Mouse (Mus musculus) frontal cortex, postnatal 14 days (tissue): ENCODE measurements at regions not wholly inside any gene's neighbourhood (a gene's known extent, or its start where the extent isn't known, plus 50 kb on each side); places are given as distances from the start of the nearest gene placed in this dataset.
"Not testable (repeated sequence)": the region's sequence is repeated elsewhere in the genome, so short reads cannot be mapped to it uniquely, and the experiment has no call there.

Experiments used
- DNase-seq, 2 experiments: peaks; one replicate each; pipeline ENCODE4 v3.0.0; 2022; ENCODE audit warnings: low spot score in 2 of 2

DNA sequence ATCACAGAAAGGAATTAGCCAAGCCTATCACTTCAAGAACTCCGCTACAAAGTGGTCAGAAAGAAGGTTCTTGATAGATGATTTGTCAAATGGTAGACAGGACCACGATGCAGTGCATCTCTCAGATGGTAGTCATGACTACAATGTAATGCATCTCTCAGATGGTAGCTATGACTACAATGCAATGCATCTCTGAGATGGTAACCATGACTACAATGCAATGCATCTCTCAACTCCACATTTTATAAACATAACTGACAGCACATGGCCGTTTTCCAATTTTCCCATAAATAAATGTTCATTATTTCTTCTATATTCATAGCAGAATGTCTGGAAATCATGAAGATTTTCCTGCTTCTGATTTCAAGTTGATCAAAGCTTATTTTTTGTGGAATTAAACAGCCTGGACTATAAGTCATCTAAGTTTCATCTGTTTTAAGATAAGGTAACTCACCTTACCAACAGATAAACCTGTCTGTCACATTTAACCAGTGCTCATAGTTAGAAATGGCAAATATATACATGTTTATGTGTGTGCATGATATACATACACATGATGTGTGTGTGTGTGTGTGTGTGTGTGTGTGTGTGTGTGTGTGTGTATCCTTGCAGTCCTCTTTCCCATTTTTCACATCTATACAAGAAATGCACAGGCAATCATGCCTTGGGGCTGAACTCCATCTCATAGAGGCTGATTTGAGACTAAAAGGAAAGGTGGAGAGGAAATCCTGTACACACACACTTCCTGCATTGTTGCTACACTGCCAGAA is 122.4 kb downstream of the Phf3 start:
- DNase-seq, result no peak

- DNase-seq, result no peak
Measured at GRCm38 (mm10) chr1:30741955-30742354, 131.8 kb downstream of the Phf3 start.

- DNase-seq, result peak; percentile 35 to 63
Measured at GRCm38 (mm10) chr1:30740831-30741230, 132.9 kb downstream of the Phf3 start.

- DNase-seq, result no peak
Measured at GRCm38 (mm10) chr1:30721519-30721918, 152.2 kb downstream of the Phf3 start.

- no peak for DNase-seq
Measured at GRCm38 (mm10) chr1:30720829-30721228, 152.9 kb downstream of the Phf3 start.

DNA sequence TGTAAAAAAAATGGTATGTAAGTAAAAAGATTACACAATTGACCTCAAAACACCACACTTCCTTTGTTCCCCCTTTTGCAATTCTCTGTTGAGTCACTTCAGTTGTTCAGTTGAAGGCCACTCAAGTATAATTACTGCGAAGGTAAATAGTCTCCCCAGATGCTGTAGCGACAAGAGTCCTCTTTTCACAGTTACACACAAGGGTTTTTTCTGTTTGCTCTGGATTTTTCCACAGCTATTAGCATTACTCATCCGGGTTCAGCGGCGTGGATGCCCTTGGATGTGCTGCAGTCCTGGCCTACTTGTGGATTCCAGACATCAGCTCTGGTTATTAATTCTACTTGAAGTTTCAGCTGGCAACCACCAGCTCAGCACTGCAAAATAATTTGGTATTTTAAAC is 155.1 kb downstream of the Phf3 start:
- DNase-seq, result no peak

GRCm38 (mm10) chr1:30716346-30716745 is 157.4 kb downstream of the Phf3 start:
- DNase-seq, result no peak

- DNase-seq, result no peak
Measured at GRCm38 (mm10) chr1:30701116-30701515, 172.6 kb downstream of the Phf3 start.

DNA sequence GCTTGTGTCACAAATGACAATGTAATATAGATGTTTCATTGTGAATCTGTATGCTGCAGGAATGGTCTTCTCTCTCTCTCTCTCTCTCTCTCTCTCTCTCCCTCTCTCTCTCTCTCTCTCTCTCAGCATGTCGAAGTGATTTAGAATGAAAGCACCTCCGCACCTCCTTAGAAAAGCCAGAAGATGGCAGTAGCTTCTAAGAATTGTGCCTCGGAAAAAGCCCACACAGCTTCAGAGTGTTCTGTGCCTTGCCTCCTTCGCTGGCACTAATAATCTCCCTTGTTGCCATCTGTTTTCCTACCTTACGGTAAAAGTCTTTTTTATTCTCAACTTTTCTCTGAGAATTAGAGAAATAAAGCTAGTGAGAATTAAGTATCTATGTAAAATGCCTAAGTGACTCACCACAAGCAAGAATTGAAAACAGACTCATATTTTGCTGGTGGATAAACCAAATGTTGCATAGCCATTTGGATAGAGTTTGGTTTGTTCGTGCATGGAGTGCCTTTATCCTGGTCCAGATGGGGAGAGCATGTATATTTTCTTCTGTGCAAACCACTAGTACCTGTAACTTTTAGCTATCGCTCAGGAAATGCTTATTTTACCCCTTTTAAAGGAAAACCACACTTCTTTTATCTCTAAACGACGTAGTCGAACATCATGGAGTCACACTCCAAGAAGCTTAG is 173.2 kb downstream of the Phf3 start:
- DNase-seq, result no peak

DNA sequence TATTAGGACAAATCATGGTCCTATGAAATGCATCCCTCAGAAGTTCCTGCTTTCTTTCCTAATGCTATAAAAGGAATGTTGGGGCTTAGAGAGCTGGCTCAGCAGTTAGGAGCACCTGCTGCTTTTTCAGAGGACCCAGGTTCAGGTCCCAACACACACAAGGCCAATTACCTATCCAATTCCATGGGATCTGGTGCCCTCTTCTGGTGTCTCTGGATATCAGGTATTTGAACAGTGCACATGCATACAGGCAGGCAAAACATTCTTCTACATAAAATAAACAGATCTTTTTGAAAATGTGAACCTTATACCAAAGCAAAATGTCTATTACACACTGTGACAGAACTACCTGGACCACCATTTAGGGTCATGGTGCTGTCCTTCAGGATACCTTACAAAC is 177.4 kb downstream of the Phf3 start:
- DNase-seq, result no peak

DNA sequence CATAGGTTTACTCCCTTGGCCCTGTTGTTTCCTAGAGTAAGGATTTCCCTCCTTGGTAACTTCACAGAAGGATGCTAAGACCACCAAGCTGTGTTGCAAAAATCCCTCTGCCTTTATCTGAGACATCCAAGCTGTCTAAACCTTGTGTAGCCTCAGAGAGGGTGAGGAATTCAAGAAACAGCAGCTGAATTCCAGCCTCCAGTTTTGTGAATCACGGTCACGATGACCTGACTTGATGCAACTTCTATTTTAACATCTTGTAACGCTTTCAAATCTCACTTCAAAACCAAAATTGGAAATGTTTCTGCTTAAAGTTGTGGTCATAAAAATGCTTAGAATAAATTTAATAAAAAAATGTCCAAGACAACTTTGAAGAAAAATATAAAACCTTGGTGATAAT is 188.4 kb downstream of the Phf3 start:
- no peak for DNase-seq

GRCm38 (mm10) chr1:30683889-30684288 is 189.8 kb downstream of the Phf3 start:
- no peak for DNase-seq

GRCm38 (mm10) chr1:30639807-30640206 is 233.9 kb downstream of the Phf3 start:
- DNase-seq, result no peak

DNA sequence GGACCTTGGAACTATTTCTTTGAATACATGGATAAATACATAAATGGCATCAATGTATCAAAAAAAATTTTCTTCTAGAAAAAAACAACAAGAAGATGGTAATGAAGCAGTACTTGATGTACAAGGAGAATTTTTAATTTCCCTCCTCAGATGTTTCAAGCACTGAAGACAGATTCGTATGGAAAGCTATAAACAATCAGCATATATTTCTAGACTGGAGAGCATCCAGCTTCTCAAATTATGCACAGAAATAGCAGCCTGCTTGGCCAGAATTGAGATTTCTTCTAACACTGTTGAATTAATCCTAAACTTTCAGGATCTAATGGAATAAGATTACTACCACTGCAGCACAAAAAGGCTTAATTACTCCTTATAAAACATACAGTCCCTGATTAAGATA is 241.0 kb downstream of the Phf3 start:
- no peak for DNase-seq

- not testable (repeated sequence) for DNase-seq
Measured at GRCm38 (mm10) chr1:30627796-30628195, 245.9 kb downstream of the Phf3 start.

- no peak for DNase-seq
Measured at GRCm38 (mm10) chr1:30595122-30595730, 278.5 kb downstream of the Phf3 start.

GRCm38 (mm10) chr1:30594036-30594435 is 279.7 kb downstream of the Phf3 start:
- DNase-seq, result no peak

GRCm38 (mm10) chr1:30590721-30591120 is 283.0 kb downstream of the Phf3 start:
- DNase-seq, result no peak

DNA sequence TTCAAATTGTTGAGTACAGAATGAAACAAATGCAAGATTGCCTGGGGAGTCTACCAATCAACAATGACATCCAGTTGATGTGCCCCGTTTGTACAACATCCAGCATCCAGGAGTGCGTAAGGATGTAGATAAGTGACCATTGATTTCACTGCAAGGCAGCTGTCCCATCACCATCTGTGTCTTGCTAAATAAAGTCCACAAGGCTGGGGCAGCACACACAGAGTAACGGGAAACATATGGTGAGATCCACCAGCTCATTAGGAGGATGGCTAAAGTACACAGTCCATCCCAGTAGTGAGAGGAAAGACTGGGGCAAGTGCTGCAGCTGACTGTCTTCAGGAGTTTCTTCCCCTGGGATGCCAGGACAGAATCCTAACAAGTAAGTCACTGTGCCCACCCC is 284.8 kb downstream of the Phf3 start:
- no peak for DNase-seq

- DNase-seq, result no peak
Measured at GRCm38 (mm10) chr1:30588336-30588735, 285.4 kb downstream of the Phf3 start.

DNA sequence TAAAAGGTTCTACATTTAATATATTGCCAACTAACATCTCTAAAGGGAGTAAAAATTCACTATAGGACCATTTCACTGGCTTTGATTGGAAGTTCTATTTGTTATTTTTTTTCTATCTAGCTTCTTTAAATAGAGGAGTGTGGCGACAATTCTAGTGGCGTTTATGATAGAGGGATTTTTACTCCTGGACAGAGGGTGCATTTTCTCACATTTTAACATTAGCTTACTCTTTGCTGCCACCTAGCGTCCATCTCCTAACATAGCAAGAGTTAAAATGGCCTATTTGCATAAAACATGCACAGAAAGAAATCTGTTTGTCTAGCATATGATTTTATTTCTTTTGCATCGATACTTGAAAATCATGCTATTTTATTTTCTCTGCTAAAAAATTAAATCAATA is 288.9 kb downstream of the Phf3 start:
- DNase-seq, result no peak

GRCm38 (mm10) chr1:30583860-30584259 is 289.9 kb downstream of the Phf3 start:
- no peak for DNase-seq

GRCm38 (mm10) chr1:30564757-30565156 is 309.0 kb downstream of the Phf3 start:
- DNase-seq, result no peak
